Mouse (Mus musculus): ENCODE measurements around the gene Mmp27.

The Mmp27 gene

DNA sequence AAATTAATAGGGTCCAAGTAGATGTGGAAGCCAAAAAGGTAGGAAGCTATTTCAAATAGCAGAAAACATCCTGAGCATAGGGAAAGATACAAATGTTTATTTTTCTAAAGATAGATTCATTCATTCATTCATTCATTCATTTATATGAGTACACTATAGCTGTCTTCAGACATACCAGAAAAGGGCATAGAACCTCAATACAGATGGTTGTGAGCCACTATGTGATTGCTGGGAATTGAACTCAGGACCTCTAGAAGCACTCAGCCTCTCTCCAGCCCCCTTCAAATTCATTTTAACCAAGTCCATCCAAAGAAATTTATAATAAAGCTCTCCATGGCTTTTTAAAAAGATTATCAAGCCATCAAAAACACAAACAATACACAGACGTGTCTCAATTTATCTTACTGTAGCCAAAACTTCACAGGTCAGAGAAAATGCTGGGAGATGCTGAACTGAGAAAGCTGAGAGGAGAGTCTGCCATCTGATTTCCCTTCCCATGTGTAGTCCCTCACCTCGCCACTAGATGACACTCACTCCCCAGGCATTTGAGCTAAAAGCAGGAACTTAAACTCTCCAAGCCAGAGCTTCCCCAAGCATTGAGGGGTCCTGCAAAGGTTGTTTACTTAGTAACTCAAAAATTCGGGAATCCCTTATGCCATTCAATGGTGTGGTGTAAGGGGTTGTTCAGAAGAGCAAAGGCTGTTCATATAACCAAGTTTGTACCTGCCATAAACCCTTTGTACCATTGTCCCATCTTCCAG, 32.0 kb downstream of the Mmp27 start:
- peak; percentile 35 for DNase-seq (ENCODE audit: low spot score)

GRCm38 (mm10) chr9:7604005-7604404, 32.8 kb downstream of the Mmp27 start:
- no peak for DNase-seq (ENCODE audit: low spot score)

- no peak for DNase-seq (ENCODE audit: low spot score)
Observed at GRCm38 (mm10) chr9:7605638-7606037, 34.4 kb downstream of the Mmp27 start.

- DNase-seq (ENCODE audit: low spot score): no peak
Observed at GRCm38 (mm10) chr9:7622582-7622981, 51.4 kb downstream of the Mmp27 start.

- no peak for DNase-seq (ENCODE audit: low spot score)
Observed at GRCm38 (mm10) chr9:7627931-7628330, 56.7 kb downstream of the Mmp27 start, which contains the start of gene Mmp20. TSS of gene Mmp20 (plus strand) at chr9:7628231.

All from testis, postnatal 14 days (tissue).